Mouse (Mus musculus): ENCODE data around the gene Dupd1. TPM values are rescaled to one million over a fixed set of nuclear protein-coding genes. Genes with fewer than 3 reads are reported as not detected.

Dupd1 gene
- polyA plus RNA-seq, 1 experiment: 0.10 TPM

DNA sequence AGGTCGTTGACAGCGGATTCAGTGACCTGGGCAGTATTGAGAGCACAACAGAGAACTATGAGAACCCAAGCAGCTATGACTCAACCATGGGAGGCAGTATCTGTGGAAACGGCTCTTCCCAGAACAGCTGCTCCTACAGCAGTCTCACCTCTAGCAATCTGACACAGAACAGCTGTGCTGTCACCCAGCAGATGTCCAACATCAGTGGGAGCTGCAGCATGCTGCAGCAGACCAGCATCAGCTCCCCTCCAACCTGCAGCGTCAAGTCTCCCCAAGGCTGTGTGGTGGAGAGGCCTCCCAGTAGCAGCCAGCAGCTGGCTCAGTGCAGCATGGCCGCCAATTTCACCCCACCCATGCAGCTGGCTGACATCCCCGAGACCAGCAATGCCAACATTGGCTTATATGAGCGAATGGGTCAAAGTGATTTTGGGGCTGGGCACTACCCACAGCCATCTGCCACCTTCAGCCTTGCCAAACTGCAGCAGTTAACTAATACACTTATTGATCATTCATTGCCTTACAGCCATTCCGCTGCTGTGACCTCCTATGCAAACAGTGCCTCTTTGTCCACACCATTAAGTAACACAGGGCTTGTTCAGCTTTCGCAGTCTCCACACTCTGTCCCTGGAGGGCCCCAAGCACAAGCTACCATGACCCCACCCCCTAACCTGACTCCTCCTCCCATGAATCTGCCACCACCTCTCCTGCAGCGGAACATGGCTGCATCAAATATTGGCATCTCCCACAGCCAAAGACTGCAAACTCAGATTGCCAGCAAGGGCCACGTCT is 44.5 kb downstream of the Dupd1 start:
- DNase-seq (ENCODE audit: low read depth): no peak

GRCm38 (mm10) chr14:21669218-21669617 is 45.2 kb downstream of the Dupd1 start:
- no peak for DNase-seq (ENCODE audit: low read depth)
- no peak for TF ChIP-seq POLR2A (IDR thresholded peaks at IDR 0.05; ENCODE audit: borderline replicate concordance, extremely low read depth, insufficient read depth, insufficient read length, poor library complexity, severe bottlenecking)
- TF ChIP-seq CTCF (IDR thresholded peaks at IDR 0.05; ENCODE audit: borderline replicate concordance, extremely low read depth, insufficient read depth, insufficient read length): no peak

More for the DNA sequence above, 44.5 kb downstream of the Dupd1 start:
- TF ChIP-seq CTCF (IDR thresholded peaks at IDR 0.05; ENCODE audit: borderline replicate concordance, extremely low read depth, insufficient read depth, insufficient read length) (no peak), POLR2A (IDR thresholded peaks at IDR 0.05; ENCODE audit: borderline replicate concordance, extremely low read depth, insufficient read depth, insufficient read length, poor library complexity, severe bottlenecking) (no peak)

GRCm38 (mm10) chr14:21662465-21663142 is 51.8 kb downstream of the Dupd1 start:
- peak; percentile 16; the same call in 1 of the 2 replicates for TF ChIP-seq CTCF (IDR thresholded peaks at IDR 0.05; ENCODE audit: borderline replicate concordance, extremely low read depth, insufficient read depth, insufficient read length)
- TF ChIP-seq POLR2A (IDR thresholded peaks at IDR 0.05; ENCODE audit: borderline replicate concordance, extremely low read depth, insufficient read depth, insufficient read length, poor library complexity, severe bottlenecking): no peak
- no peak for DNase-seq (ENCODE audit: low read depth)

DNA sequence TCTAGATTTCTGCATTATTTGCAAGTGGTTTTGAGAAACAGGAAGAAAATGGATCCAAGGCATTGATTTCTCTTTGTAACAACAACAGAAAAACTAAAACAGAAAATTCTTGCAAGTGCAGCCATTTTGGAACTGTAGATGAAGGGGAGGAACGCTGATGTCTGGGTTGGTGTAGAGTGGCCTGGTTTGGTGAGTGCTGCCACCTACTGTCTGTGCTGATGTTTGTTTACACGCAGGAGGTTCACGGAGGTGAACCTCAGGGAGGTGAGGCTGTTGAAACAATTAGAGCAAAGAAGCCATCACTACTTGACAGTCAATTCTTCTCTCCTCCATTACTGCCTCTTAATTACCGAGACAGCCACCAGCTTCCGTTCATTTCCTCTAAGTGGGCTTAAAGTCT is 54.7 kb downstream of the Dupd1 start:
- DNase-seq (ENCODE audit: low read depth): peak; percentile 89
- peak; percentile 80 for TF ChIP-seq CTCF (IDR thresholded peaks at IDR 0.05; ENCODE audit: borderline replicate concordance, extremely low read depth, insufficient read depth, insufficient read length)
- no peak for TF ChIP-seq POLR2A (IDR thresholded peaks at IDR 0.05; ENCODE audit: borderline replicate concordance, extremely low read depth, insufficient read depth, insufficient read length, poor library complexity, severe bottlenecking)

DNA sequence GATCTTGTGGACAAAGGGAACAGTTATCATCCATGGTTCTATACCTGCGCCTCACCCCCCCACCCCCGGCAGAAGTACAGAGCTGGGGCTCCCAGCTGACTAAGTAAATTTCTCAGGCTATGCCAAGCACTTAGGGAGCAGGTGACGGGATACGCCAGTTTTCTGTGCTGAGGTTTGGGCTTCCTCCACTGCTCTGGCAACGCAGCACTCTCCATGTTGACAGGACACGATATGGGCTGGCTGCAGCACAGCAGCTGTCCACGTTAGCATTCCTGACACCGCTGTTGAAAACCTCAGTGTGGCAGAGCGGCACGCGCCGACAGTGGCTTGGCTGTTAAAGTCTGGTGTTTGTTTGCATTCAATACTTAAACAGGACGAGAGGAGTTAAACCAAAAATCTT is 55.2 kb downstream of the Dupd1 start:
- no peak for TF ChIP-seq POLR2A (IDR thresholded peaks at IDR 0.05; ENCODE audit: borderline replicate concordance, extremely low read depth, insufficient read depth, insufficient read length, poor library complexity, severe bottlenecking)
- TF ChIP-seq CTCF (IDR thresholded peaks at IDR 0.05; ENCODE audit: borderline replicate concordance, extremely low read depth, insufficient read depth, insufficient read length): no peak
- DNase-seq (ENCODE audit: low read depth): peak; percentile 59

GRCm38 (mm10) chr14:21653813-21654212 is 60.6 kb downstream of the Dupd1 start:
- TF ChIP-seq CTCF (IDR thresholded peaks at IDR 0.05; ENCODE audit: borderline replicate concordance, extremely low read depth, insufficient read depth, insufficient read length) (no peak), POLR2A (IDR thresholded peaks at IDR 0.05; ENCODE audit: borderline replicate concordance, extremely low read depth, insufficient read depth, insufficient read length, poor library complexity, severe bottlenecking) (no peak)
- no peak for DNase-seq (ENCODE audit: low read depth)

- TF ChIP-seq CTCF (IDR thresholded peaks at IDR 0.05; ENCODE audit: borderline replicate concordance, extremely low read depth, insufficient read depth, insufficient read length) (no peak), POLR2A (IDR thresholded peaks at IDR 0.05; ENCODE audit: borderline replicate concordance, extremely low read depth, insufficient read depth, insufficient read length, poor library complexity, severe bottlenecking) (no peak)
- no peak for DNase-seq (ENCODE audit: low read depth)
Measured at GRCm38 (mm10) chr14:21640806-21641435, 73.5 kb downstream of the Dupd1 start.

- TF ChIP-seq POLR2A (IDR thresholded peaks at IDR 0.05; ENCODE audit: borderline replicate concordance, extremely low read depth, insufficient read depth, insufficient read length, poor library complexity, severe bottlenecking) (no peak), CTCF (IDR thresholded peaks at IDR 0.05; ENCODE audit: borderline replicate concordance, extremely low read depth, insufficient read depth, insufficient read length) (no peak)
- no peak for DNase-seq (ENCODE audit: low read depth)
Measured at GRCm38 (mm10) chr14:21636548-21636947, 77.8 kb downstream of the Dupd1 start.

- no peak for TF ChIP-seq CTCF (IDR thresholded peaks at IDR 0.05; ENCODE audit: borderline replicate concordance, extremely low read depth, insufficient read depth, insufficient read length)
- no peak for TF ChIP-seq POLR2A (IDR thresholded peaks at IDR 0.05; ENCODE audit: borderline replicate concordance, extremely low read depth, insufficient read depth, insufficient read length, poor library complexity, severe bottlenecking)
- peak; percentile 38 for DNase-seq (ENCODE audit: low read depth)
Measured at GRCm38 (mm10) chr14:21631665-21632200, 82.6 kb downstream of the Dupd1 start.

Other genes with a start within 250 kb of the Dupd1 start
- 25.5 and 42.7 TPM in 2 replicates for gene Kat6b, start 233.1 kb downstream of the Dupd1 start, polyA plus RNA-seq (2012; rRNA removed)
- gene Samd8, start 36.0 kb upstream of the Dupd1 start, polyA plus RNA-seq (2012; rRNA removed): 22.6 and 30.1 TPM in 2 replicates
- not detected in 2 replicates for gene Dusp13, start 36.6 kb upstream of the Dupd1 start, polyA plus RNA-seq (2012; rRNA removed)
- gene Vdac2, start 110.7 kb upstream of the Dupd1 start, polyA plus RNA-seq (2012; rRNA removed): 140 and 150 TPM in 2 replicates
- 24.4 and 26.9 TPM in 2 replicates for gene Comtd1, start 134.4 kb upstream of the Dupd1 start, polyA plus RNA-seq (2012; rRNA removed)

All from brain, embryonic 14.5 days (tissue).